Mouse (Mus musculus) bone marrow, adult 2 months (tissue): ENCODE results near the gene Phyhipl.

Source experiments
- CTCF ChIP-seq: fragments of 200-500 bp; IDR thresholded peaks from 2 replicates; pipeline ENCODE4 v1.5.1; 2011; ENCODE audit warnings: low read length, control low read depth; ENCODE audit not compliant: control insufficient read depth, insufficient read depth
- POLR2A ChIP-seq: fragments of 200-500 bp; IDR thresholded peaks from 2 replicates; pipeline ENCODE4 v1.6.1; 2011; ENCODE audit warnings: low read depth, mild to moderate bottlenecking, control low read depth, low read length, borderline replicate concordance; ENCODE audit not compliant: control insufficient read depth

GRCm38 (mm10) chr10:70643131-70643530 lies 12.6 kb downstream of the Phyhipl start:
- TF ChIP-seq CTCF = no peak
- no peak for TF ChIP-seq POLR2A
